Mouse (Mus musculus) CH12.LX (cell line): ENCODE measurements at regions not wholly inside any gene's neighbourhood (a gene's known extent, or its start where the extent isn't known, plus 50 kb on each side); places are given as distances from the start of the nearest gene placed in this dataset.
"Not testable (repeated sequence)": the region's sequence is repeated elsewhere in the genome, so short reads cannot be mapped to it uniquely, and the experiment has no call there.

ENCODE experiments used
- CHD1 ChIP-seq: IDR thresholded peaks from 2 replicates; pipeline ENCODE4 v1.6.1; 2012; ENCODE audit warnings: low read depth, low read length, improper control_type of control experiment, inconsistent platforms
- CTCF ChIP-seq, 2 experiments: IDR thresholded peaks in 1 of 2; conservative IDR thresholded peaks in 1 of 2; 2 replicates each; pipeline ENCODE4 v1.5.1; 2011 to 2012; ENCODE audit warnings: low read depth in 2 of 2, low read length in 2 of 2, improper control_type of control experiment in 1 of 2, inconsistent platforms in 1 of 2, mild to moderate bottlenecking in 1 of 2, moderate library complexity in 1 of 2
- E2F4 ChIP-seq: IDR thresholded peaks from 2 replicates; pipeline ENCODE4 v1.6.1; 2011; ENCODE audit warnings: low read depth, low read length, improper control_type of control experiment; ENCODE audit not compliant: insufficient replicate concordance
- EP300 ChIP-seq: IDR thresholded peaks from 2 replicates; pipeline ENCODE4 v1.6.1; 2011; ENCODE audit warnings: low read length, improper control_type of control experiment
- GABPA ChIP-seq: IDR thresholded peaks from 2 replicates; pipeline ENCODE4 v1.6.1; 2012; ENCODE audit warnings: low read depth, low read length, improper control_type of control experiment, inconsistent platforms; ENCODE audit not compliant: insufficient replicate concordance
- KAT2A ChIP-seq: IDR thresholded peaks from 2 replicates; pipeline ENCODE4 v1.6.1; 2012; ENCODE audit warnings: low read length, improper control_type of control experiment, inconsistent platforms; ENCODE audit not compliant: insufficient replicate concordance
- MAX ChIP-seq: IDR thresholded peaks from 2 replicates; pipeline ENCODE4 v1.6.1; 2011; ENCODE audit warnings: low read length, improper control_type of control experiment
- MXI1 ChIP-seq: IDR thresholded peaks from 2 replicates; pipeline ENCODE4 v1.6.1; 2011; ENCODE audit warnings: mild to moderate bottlenecking, low read depth, low read length, improper control_type of control experiment
- POLR2A ChIP-seq: IDR thresholded peaks from 2 replicates; pipeline ENCODE4 v1.6.1; 2011; ENCODE audit warnings: low read depth, mild to moderate bottlenecking, improper control_type of control experiment, low read length
- POLR2AphosphoS2 ChIP-seq: IDR thresholded peaks from 2 replicates; pipeline ENCODE4 v1.6.1; 2011; ENCODE audit warnings: low read depth, low read length, improper control_type of control experiment
- RCOR1 ChIP-seq: conservative IDR thresholded peaks from 2 replicates; pipeline ENCODE4 v1.6.1; 2012; ENCODE audit warnings: low read depth, mild to moderate bottlenecking, inconsistent platforms, low read length, improper control_type of control experiment
- TCF12 ChIP-seq: IDR thresholded peaks from 2 replicates; pipeline ENCODE4 v1.6.1; 2014; ENCODE audit warnings: low read depth, mild to moderate bottlenecking, inconsistent platforms, low read length, improper control_type of control experiment
- ZNF384 ChIP-seq: IDR thresholded peaks from 2 replicates; pipeline ENCODE4 v1.6.1; 2012; ENCODE audit warnings: low read depth, low read length, improper control_type of control experiment, inconsistent platforms

GRCm38 (mm10) chr12:107208826-107209225 is 279.6 kb upstream of the 3110018I06Rik start:
- TF ChIP-seq KAT2A; ZNF384; MAX; CTCF (conservative IDR thresholded peaks at IDR 0.05 in 1 of 2, IDR thresholded peaks at IDR 0.05 in 1 of 2; ENCODE audit: low read depth in 2 of 2, low read length in 2 of 2); E2F4; TCF12; POLR2A; POLR2AphosphoS2; RCOR1; GABPA; EP300; CHD1; MXI1: not testable (repeated sequence)
